Mouse (Mus musculus): ENCODE data around the gene Styxl1. TPM values are rescaled to one million over a fixed set of nuclear protein-coding genes. Genes with fewer than 3 reads are reported as not detected.

Gene Styxl1
- polyA plus RNA-seq, 1 experiment from 2014 or later, result 0.29 TPM

DNA sequence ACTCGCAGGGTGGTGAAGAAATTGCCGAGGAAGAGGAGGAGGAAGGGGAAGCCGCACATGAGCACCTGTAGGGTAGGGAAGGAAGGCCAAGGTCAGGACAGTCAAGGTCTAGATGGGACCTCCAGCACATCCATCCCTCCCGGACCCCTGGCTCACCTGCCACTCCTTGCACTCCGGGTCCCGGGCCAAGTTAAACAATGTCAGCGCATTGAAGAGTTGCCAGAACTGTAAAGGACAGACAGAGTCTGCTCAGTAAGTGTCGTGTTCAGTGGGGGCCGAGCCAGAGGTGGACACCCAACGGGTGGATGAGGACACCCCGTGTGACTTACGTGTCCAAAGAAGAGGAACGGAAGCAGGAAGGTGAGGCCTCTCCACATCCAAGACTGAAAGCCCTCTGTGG, 42.4 kb downstream of the Styxl1 start:
- no peak for DNase-seq (ENCODE audit: low spot score)
- ATAC-seq (replicated peaks; ENCODE audit: low FRiP score), result no peak
- 92% methylated on average over 13 of the region's 13 CpGs for WGBS
- Histone ChIP-seq H3K36me3 (ENCODE audit: control insufficient read depth, insufficient read depth, low read length) (peaks cover 40% of the 10 kb centered on the region), H3K9ac (ENCODE audit: low read depth, low read length) (no peak overlapping the region), H3K9me3 (ENCODE audit: control insufficient read depth, low read length) (no peaks in the 10 kb centered on the region), H3K27me3 (replicated peaks; ENCODE audit: control insufficient read depth, insufficient read depth, low read length) (no peaks in the 10 kb centered on the region), H3K4me1 (replicated peaks; ENCODE audit: control insufficient read depth, insufficient read depth, low read length) (peaks cover 2% of the 10 kb centered on the region; the same call in 1 of the 2 replicates), H3K4me3 (ENCODE audit: low read depth, low read length) (no peak overlapping the region), H3K27ac (ENCODE audit: low read depth, low read length) (no peak overlapping the region), H3K4me2 (no peak overlapping the region)

- Histone ChIP-seq H3K9me3 (ENCODE audit: control insufficient read depth, low read length) (no peaks in the 10 kb centered on the region), H3K4me2 (no peak overlapping the region), H3K9ac (ENCODE audit: low read depth, low read length) (no peak overlapping the region), H3K4me3 (ENCODE audit: low read depth, low read length) (no peak overlapping the region), H3K36me3 (ENCODE audit: control insufficient read depth, insufficient read depth, low read length) (peaks cover 49% of the 10 kb centered on the region), H3K27me3 (replicated peaks; ENCODE audit: control insufficient read depth, insufficient read depth, low read length) (no peaks in the 10 kb centered on the region), H3K4me1 (replicated peaks; ENCODE audit: control insufficient read depth, insufficient read depth, low read length) (peaks cover 2% of the 10 kb centered on the region; the same call in 1 of the 2 replicates), H3K27ac (ENCODE audit: low read depth, low read length) (no peak overlapping the region)
- DNase-seq (ENCODE audit: low spot score) (no peak), ATAC-seq (replicated peaks; ENCODE audit: low FRiP score) (no peak)
- 91% methylated on average over 42 of the region's 42 CpGs for WGBS
These were observed 44.0 kb downstream of the Styxl1 start for GRCm38 (mm10) chr5:135734057-135734680.

DNA sequence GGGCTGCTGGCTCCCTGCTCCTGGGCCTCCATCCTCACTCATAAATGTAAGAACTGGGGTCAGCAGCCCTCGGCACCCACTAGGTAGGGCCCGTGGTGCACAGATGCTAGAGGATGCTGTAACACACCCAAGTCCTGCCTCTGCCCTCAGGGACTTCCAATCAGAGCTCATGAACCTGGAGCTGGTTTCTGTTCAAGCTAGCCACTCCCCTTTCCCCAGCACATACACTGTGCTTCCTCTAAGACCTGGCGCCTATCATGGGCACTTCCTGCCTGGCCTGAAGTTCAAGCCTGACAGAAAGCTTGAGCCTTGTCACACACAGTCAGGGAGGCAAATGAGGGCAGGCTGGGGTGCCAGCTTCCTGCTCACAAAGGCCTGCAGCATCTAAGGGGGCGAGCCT, 45.1 kb downstream of the Styxl1 start:
- DNase-seq (ENCODE audit: low spot score) (no peak), ATAC-seq (replicated peaks; ENCODE audit: low FRiP score) (no peak)
- H3K27ac ChIP-seq (ENCODE audit: low read depth, low read length), result no peak overlapping the region
- H3K4me2 ChIP-seq, result no peak overlapping the region
- no peaks in the 10 kb centered on the region for H3K4me1 ChIP-seq (replicated peaks; ENCODE audit: control insufficient read depth, insufficient read depth, low read length)
- no peak overlapping the region for H3K9ac ChIP-seq (ENCODE audit: low read depth, low read length)
- no peaks in the 10 kb centered on the region for H3K9me3 ChIP-seq (ENCODE audit: control insufficient read depth, low read length)
- H3K36me3 ChIP-seq (ENCODE audit: control insufficient read depth, insufficient read depth, low read length), result peaks cover 53% of the 10 kb centered on the region
- 88% methylated on average over 4 of the region's 4 CpGs for WGBS
- H3K4me3 ChIP-seq (ENCODE audit: low read depth, low read length), result no peak overlapping the region
- H3K27me3 ChIP-seq (replicated peaks; ENCODE audit: control insufficient read depth, insufficient read depth, low read length), result no peaks in the 10 kb centered on the region

DNA sequence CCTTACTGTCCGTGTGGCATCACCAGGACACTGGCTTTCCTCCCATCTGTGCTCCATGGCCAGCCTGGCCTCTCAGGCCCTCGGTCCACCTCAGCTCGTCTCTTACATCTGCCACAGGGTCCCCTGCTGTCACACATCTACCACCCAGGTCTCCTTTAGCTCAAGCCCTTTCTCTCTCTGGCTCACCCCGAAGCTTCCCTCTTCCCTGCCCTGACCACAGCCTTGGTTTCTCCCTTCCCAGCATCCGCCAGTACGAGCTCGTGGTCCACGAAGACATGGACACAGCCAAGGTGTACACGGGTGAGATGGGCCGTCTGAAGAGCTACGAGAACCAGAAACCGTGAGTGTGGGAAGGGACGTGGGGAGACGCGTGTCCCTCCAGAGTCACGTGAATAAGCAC, 46.9 kb downstream of the Styxl1 start:
- Histone ChIP-seq H3K4me2 (no peak overlapping the region), H3K36me3 (ENCODE audit: control insufficient read depth, insufficient read depth, low read length) (peaks cover 53% of the 10 kb centered on the region), H3K9me3 (ENCODE audit: control insufficient read depth, low read length) (no peaks in the 10 kb centered on the region), H3K4me1 (replicated peaks; ENCODE audit: control insufficient read depth, insufficient read depth, low read length) (no peaks in the 10 kb centered on the region), H3K4me3 (ENCODE audit: low read depth, low read length) (no peak overlapping the region), H3K27me3 (replicated peaks; ENCODE audit: control insufficient read depth, insufficient read depth, low read length) (no peaks in the 10 kb centered on the region), H3K9ac (ENCODE audit: low read depth, low read length) (no peak overlapping the region), H3K27ac (ENCODE audit: low read depth, low read length) (no peak overlapping the region)
- no peak for DNase-seq (ENCODE audit: low spot score)
- ATAC-seq (replicated peaks; ENCODE audit: low FRiP score), result no peak
- 92% methylated on average over 16 of the region's 16 CpGs for WGBS

DNA sequence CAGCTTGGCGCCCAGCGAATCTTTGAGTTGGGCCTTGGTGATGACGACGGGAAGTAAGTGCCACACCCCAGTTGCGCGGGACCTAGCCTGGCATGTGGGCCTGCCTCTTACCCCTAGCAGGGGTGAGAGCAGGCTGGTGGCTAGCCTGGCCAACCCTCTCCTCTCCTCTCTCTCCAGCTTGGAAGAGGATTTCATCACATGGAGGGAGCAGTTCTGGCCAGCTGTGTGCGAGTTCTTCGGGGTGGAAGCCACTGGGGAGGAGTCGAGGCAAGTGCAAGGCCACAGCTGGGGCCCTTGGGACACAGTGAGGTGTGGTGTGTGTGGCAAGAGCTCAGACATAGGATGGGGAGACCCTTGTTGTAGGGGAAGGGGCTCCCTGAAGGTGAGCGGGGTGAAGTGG, 47.3 kb downstream of the Styxl1 start:
- ATAC-seq (replicated peaks; ENCODE audit: low FRiP score), result no peak
- no peak for DNase-seq (ENCODE audit: low spot score)
- Histone ChIP-seq H3K27ac (ENCODE audit: low read depth, low read length) (no peak overlapping the region), H3K9ac (ENCODE audit: low read depth, low read length) (no peak overlapping the region), H3K36me3 (ENCODE audit: control insufficient read depth, insufficient read depth, low read length) (peaks cover 53% of the 10 kb centered on the region), H3K9me3 (ENCODE audit: control insufficient read depth, low read length) (no peaks in the 10 kb centered on the region), H3K4me3 (ENCODE audit: low read depth, low read length) (no peak overlapping the region), H3K4me1 (replicated peaks; ENCODE audit: control insufficient read depth, insufficient read depth, low read length) (peaks cover 4% of the 10 kb centered on the region; the same call in 1 of the 2 replicates), H3K4me2 (no peak overlapping the region), H3K27me3 (replicated peaks; ENCODE audit: control insufficient read depth, insufficient read depth, low read length) (no peaks in the 10 kb centered on the region)
- WGBS, result 93% methylated on average over 10 of the region's 10 CpGs

- DNase-seq (ENCODE audit: low spot score), result no peak
- Histone ChIP-seq H3K27ac (ENCODE audit: low read depth, low read length) (no peak overlapping the region), H3K36me3 (ENCODE audit: control insufficient read depth, insufficient read depth, low read length) (peaks cover 51% of the 10 kb centered on the region), H3K4me2 (no peak overlapping the region), H3K9me3 (ENCODE audit: control insufficient read depth, low read length) (no peaks in the 10 kb centered on the region), H3K27me3 (replicated peaks; ENCODE audit: control insufficient read depth, insufficient read depth, low read length) (no peaks in the 10 kb centered on the region), H3K4me1 (replicated peaks; ENCODE audit: control insufficient read depth, insufficient read depth, low read length) (peaks cover 7% of the 10 kb centered on the region), H3K4me3 (ENCODE audit: low read depth, low read length) (no peak overlapping the region), H3K9ac (ENCODE audit: low read depth, low read length) (no peak overlapping the region)
- 96% methylated on average over 10 of the region's 10 CpGs for WGBS
- no peak for ATAC-seq (replicated peaks; ENCODE audit: low FRiP score)
These were observed 47.9 kb downstream of the Styxl1 start for GRCm38 (mm10) chr5:135730278-135730677.

DNA sequence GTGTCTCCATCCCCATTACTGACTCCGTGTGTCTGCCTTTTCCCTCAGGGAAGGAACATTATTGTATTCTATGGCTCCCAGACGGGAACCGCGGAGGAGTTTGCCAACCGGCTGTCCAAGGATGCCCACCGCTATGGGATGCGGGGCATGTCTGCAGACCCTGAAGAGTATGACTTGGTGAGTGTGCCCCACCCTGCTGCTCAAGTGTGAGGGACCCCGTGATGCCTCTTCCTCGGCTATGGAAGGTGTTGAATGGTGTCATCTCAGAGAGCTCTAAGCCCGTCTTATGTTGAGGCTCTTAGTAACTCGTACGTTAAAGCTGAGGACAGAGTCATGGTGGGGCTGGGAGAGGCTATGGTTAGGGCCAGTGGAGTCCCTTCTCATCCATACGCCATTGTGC, 48.8 kb downstream of the Styxl1 start:
- Histone ChIP-seq H3K27me3 (replicated peaks; ENCODE audit: control insufficient read depth, insufficient read depth, low read length) (no peaks in the 10 kb centered on the region), H3K4me2 (no peak overlapping the region), H3K9me3 (ENCODE audit: control insufficient read depth, low read length) (no peaks in the 10 kb centered on the region), H3K36me3 (ENCODE audit: control insufficient read depth, insufficient read depth, low read length) (peaks cover 45% of the 10 kb centered on the region), H3K27ac (ENCODE audit: low read depth, low read length) (no peak overlapping the region), H3K4me3 (ENCODE audit: low read depth, low read length) (no peak overlapping the region), H3K4me1 (replicated peaks; ENCODE audit: control insufficient read depth, insufficient read depth, low read length) (peaks cover 16% of the 10 kb centered on the region), H3K9ac (ENCODE audit: low read depth, low read length) (no peak overlapping the region)
- ATAC-seq (replicated peaks; ENCODE audit: low FRiP score) (no peak), DNase-seq (ENCODE audit: low spot score) (no peak)
- WGBS, result 90% methylated on average over 13 of the region's 13 CpGs

GRCm38 (mm10) chr5:135728361-135728760, 49.8 kb downstream of the Styxl1 start:
- H3K9ac ChIP-seq (ENCODE audit: low read depth, low read length), result no peak overlapping the region
- H3K4me3 ChIP-seq (ENCODE audit: low read depth, low read length), result no peak overlapping the region
- no peaks in the 10 kb centered on the region for H3K27me3 ChIP-seq (replicated peaks; ENCODE audit: control insufficient read depth, insufficient read depth, low read length)
- H3K27ac ChIP-seq (ENCODE audit: low read depth, low read length), result no peak overlapping the region
- ATAC-seq (replicated peaks; ENCODE audit: low FRiP score), result no peak
- H3K4me2 ChIP-seq, result no peak overlapping the region
- peaks cover 35% of the 10 kb centered on the region for H3K36me3 ChIP-seq (ENCODE audit: control insufficient read depth, insufficient read depth, low read length)
- 91% methylated on average over 13 of the region's 13 CpGs for WGBS
- H3K9me3 ChIP-seq (ENCODE audit: control insufficient read depth, low read length), result no peaks in the 10 kb centered on the region
- no peak for DNase-seq (ENCODE audit: low spot score)
- peaks cover 16% of the 10 kb centered on the region for H3K4me1 ChIP-seq (replicated peaks; ENCODE audit: control insufficient read depth, insufficient read depth, low read length)

- ATAC-seq (replicated peaks; ENCODE audit: low FRiP score) (no peak), DNase-seq (ENCODE audit: low spot score) (no peak)
- Histone ChIP-seq H3K4me1 (replicated peaks; ENCODE audit: control insufficient read depth, insufficient read depth, low read length) (peaks cover 16% of the 10 kb centered on the region), H3K27me3 (replicated peaks; ENCODE audit: control insufficient read depth, insufficient read depth, low read length) (no peaks in the 10 kb centered on the region), H3K4me3 (ENCODE audit: low read depth, low read length) (no peak overlapping the region), H3K36me3 (ENCODE audit: control insufficient read depth, insufficient read depth, low read length) (peaks cover 31% of the 10 kb centered on the region), H3K9me3 (ENCODE audit: control insufficient read depth, low read length) (no peaks in the 10 kb centered on the region), H3K27ac (ENCODE audit: low read depth, low read length) (no peak overlapping the region), H3K4me2 (no peak overlapping the region), H3K9ac (ENCODE audit: low read depth, low read length) (no peak overlapping the region)
- 87% methylated on average over 9 of the region's 9 CpGs for WGBS
These were observed 50.3 kb downstream of the Styxl1 start for GRCm38 (mm10) chr5:135727871-135728270.
